Mouse (Mus musculus) large intestine, adult 2 months (tissue): ENCODE measurements around the gene Camk2d. TPM values are rescaled to one million over a fixed set of nuclear protein-coding genes. Genes with fewer than 3 reads are reported as not detected.

ENCODE experiments used
- DNase-seq: peaks from one replicate; pipeline ENCODE4 v3.0.0-alpha.2; 2012; ENCODE audit warnings: low read depth, low spot score
- WGBS: fragments of 180-500 bp; shearing (Covaris S2); methylation state at CpG from one replicate; pipeline ENCODE4 v1.1.7; 2018; 5-methylcytosine and 5-hydroxymethylcytosine counted together
- polyA plus RNA-seq: library from polyadenylated mRNA; depleted of rRNA; stranded (reverse); fragments of >200 nt; gene quantifications from 2 replicates; pipeline ENCODE4 v1.2.3, GENCODE M21; 2012; rRNA removed

The Camk2d gene
- polyA plus RNA-seq, 1 experiment, result 91.8 TPM

- WGBS, result 92% methylated on average over 7 of the region's 7 CpGs
These were observed 248.7 kb downstream of the Camk2d start for GRCm38 (mm10) chr3:126844809-126845208.

GRCm38 (mm10) chr3:126848081-126848480 is 252.0 kb downstream of the Camk2d start:
- DNase-seq, result no peak
- WGBS, result 93% methylated on average over 1 of the region's 1 CpGs

More at GRCm38 (mm10) chr3:126844809-126845208, 248.7 kb downstream of the Camk2d start:
- DNase-seq, result no peak

GRCm38 (mm10) chr3:126860442-126860841 is 264.3 kb downstream of the Camk2d start:
- no peak for DNase-seq

- DNase-seq, result no peak
- 23% methylated on average over 3 of the region's 3 CpGs for WGBS
These were observed 273.5 kb downstream of the Camk2d start for GRCm38 (mm10) chr3:126869561-126869960.

- 83% methylated on average over 1 of the region's 1 CpGs for WGBS
- DNase-seq, result no peak
These were observed 274.6 kb downstream of the Camk2d start for GRCm38 (mm10) chr3:126870688-126871087.

GRCm38 (mm10) chr3:126878233-126878632 is 282.1 kb downstream of the Camk2d start:
- DNase-seq, result no peak
- 15% methylated on average over 1 of the region's 1 CpGs for whole genome bisulfite sequencing

GRCm38 (mm10) chr3:126886090-126886489 is 290.0 kb downstream of the Camk2d start:
- DNase-seq, result no peak
- WGBS, result 72% methylated on average over 4 of the region's 4 CpGs

GRCm38 (mm10) chr3:126886644-126887043 is 290.5 kb downstream of the Camk2d start:
- no peak for DNase-seq
- 45% methylated on average over 4 of the region's 4 CpGs for WGBS

Other genes with a start within 250 kb of the Camk2d start
- gene Arsj, start 232.6 kb upstream of the Camk2d start, polyA plus RNA-seq, result 0.15 and 0.26 TPM in 2 replicates